Mouse (Mus musculus) leukemia stem cell, adult 10-12 weeks (primary cell): Measurements from ENCODE around the gene Ube2i. TPM values are rescaled to one million over a fixed set of nuclear protein-coding genes. Genes with fewer than 3 reads are reported as not detected.

Experiments used
- polyA plus RNA-seq: library from polyadenylated mRNA; stranded (reverse); fragments of >175 nt; gene quantifications from 2 replicates; pipeline ENCODE4 v1.2.3, GENCODE M21; 2012; ENCODE audit warnings: low replicate concordance

Gene Ube2i
- 152 and 183 TPM in 2 replicates for polyA plus RNA-seq

GRCm38 (mm10) chr17:25274571-25275346 lies at the start of gene Ube2i:
Gene Ube2i, minus strand, starts transcription at chr17:25274622.

GRCm38 (mm10) chr17:25318354-25318753 lies 43.9 kb upstream of the Ube2i start, which contains the start of gene Prss29:
Gene Prss29, plus strand, starts transcription at chr17:25318654.

GRCm38 (mm10) chr17:25308346-25308745 lies 33.9 kb upstream of the Ube2i start, which contains the start of gene Prss28:
Gene Prss28, plus strand, starts transcription at chr17:25308646.

GRCm38 (mm10) chr17:25298094-25298493 lies 23.7 kb upstream of the Ube2i start, which contains the start of gene Prss34:
Gene Prss34, plus strand, starts transcription at chr17:25298394.

GRCm38 (mm10) chr17:25256140-25256754 lies 18.2 kb downstream of the Ube2i start, which contains the start of gene Baiap3:
Gene Baiap3, minus strand, starts transcription at chr17:25256364.

GRCm38 (mm10) chr17:25239695-25240636 lies 34.5 kb downstream of the Ube2i start, which contains the start of the genes Gnptg and Tsr3:
Gene Gnptg, minus strand, starts transcription at chr17:25240124.
Gene Tsr3, plus strand, starts transcription at chr17:25240170.

Other genes starting within 250 kb of the Ube2i start
- gene Tmem204, start 191.0 kb downstream of the Ube2i start, polyA plus RNA-seq: 0.61 and 0.64 TPM in 2 replicates
- 18.2 and 46.2 TPM in 2 replicates for gene Telo2, start 158.7 kb downstream of the Ube2i start, polyA plus RNA-seq
- not detected in 2 replicates for gene Ptx4, start 153.9 kb downstream of the Ube2i start, polyA plus RNA-seq
- 27.7 and 32.4 TPM in 2 replicates for gene Clcn7, start 141.2 kb downstream of the Ube2i start, polyA plus RNA-seq
- gene Ccdc154, start 112.2 kb downstream of the Ube2i start, polyA plus RNA-seq: not detected in 2 replicates
- gene Gm38655, start 99.2 kb downstream of the Ube2i start, polyA plus RNA-seq: not detected in 2 replicates
- gene BC003965, start 90.1 kb downstream of the Ube2i start, polyA plus RNA-seq: 43.9 and 71.2 TPM in 2 replicates
- 54.2 and 108 TPM in 2 replicates for gene Unkl, start 86.2 kb downstream of the Ube2i start, polyA plus RNA-seq
- gene Gnptg, start 34.5 kb downstream of the Ube2i start, polyA plus RNA-seq: 3.7 and 11.8 TPM in 2 replicates
- 10.5 and 15.0 TPM in 2 replicates for gene Tsr3, start 34.5 kb downstream of the Ube2i start, polyA plus RNA-seq
- 0.28 and 0.75 TPM in 2 replicates for gene Baiap3, start 18.3 kb downstream of the Ube2i start, polyA plus RNA-seq
- 0.39 TPM in 1 of 2 replicates, not detected in the other for gene Prss34, start 23.8 kb upstream of the Ube2i start, polyA plus RNA-seq
- gene Prss28, start 34.0 kb upstream of the Ube2i start, polyA plus RNA-seq: not detected in 2 replicates
- 0.60 and 0.61 TPM in 2 replicates for gene Prss29, start 44.0 kb upstream of the Ube2i start, polyA plus RNA-seq
- 0.16 and 0.36 TPM in 2 replicates for gene Tpsab1, start 70.9 kb upstream of the Ube2i start, polyA plus RNA-seq
- 0.93 and 1.2 TPM in 2 replicates for gene Tpsb2, start 91.7 kb upstream of the Ube2i start, polyA plus RNA-seq
- gene Tpsg1, start 94.7 kb upstream of the Ube2i start, polyA plus RNA-seq: not detected in 2 replicates
- gene Cacna1h, start 159.2 kb upstream of the Ube2i start, polyA plus RNA-seq: 2.8 and 7.7 TPM in 2 replicates
- gene Tekt4, start 180.0 kb upstream of the Ube2i start, polyA plus RNA-seq: not detected in 2 replicates
- gene Sstr5, start 222.7 kb upstream of the Ube2i start, polyA plus RNA-seq: not detected in 2 replicates